Mouse (Mus musculus): ENCODE results near the gene Btbd19. TPM values are rescaled to one million over a fixed set of nuclear protein-coding genes. Genes with fewer than 3 reads are reported as not detected.
A peak's percentile ranks its signal among the peaks of the same experiment; 100 is the strongest.

Gene Btbd19
- total RNA-seq, 4 experiments from 2014 or later = 1.6 to 3.2 (median 1.8) TPM

DNA sequence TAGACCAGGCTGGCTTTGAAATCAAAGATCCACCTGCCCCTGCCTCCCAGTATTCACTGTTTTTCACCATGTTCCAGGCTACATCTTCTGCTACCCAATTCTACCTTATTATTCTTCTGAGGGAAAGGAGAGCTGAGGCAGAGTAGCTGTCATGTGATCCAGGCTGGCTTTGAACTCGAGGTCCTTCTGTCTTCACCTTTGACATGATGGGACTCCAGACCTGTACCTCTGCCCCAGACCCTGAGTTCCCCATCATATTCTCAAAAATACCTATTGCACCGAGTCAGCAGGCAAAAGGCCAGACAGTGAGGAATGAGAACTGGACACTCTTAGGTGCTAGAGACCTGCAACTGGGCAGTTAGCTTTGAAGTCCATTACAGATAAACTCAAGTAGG, 9.1 kb upstream of the Btbd19 start:
- no peak for DNase-seq (ENCODE audit: low spot score in 2 of 2)

DNA sequence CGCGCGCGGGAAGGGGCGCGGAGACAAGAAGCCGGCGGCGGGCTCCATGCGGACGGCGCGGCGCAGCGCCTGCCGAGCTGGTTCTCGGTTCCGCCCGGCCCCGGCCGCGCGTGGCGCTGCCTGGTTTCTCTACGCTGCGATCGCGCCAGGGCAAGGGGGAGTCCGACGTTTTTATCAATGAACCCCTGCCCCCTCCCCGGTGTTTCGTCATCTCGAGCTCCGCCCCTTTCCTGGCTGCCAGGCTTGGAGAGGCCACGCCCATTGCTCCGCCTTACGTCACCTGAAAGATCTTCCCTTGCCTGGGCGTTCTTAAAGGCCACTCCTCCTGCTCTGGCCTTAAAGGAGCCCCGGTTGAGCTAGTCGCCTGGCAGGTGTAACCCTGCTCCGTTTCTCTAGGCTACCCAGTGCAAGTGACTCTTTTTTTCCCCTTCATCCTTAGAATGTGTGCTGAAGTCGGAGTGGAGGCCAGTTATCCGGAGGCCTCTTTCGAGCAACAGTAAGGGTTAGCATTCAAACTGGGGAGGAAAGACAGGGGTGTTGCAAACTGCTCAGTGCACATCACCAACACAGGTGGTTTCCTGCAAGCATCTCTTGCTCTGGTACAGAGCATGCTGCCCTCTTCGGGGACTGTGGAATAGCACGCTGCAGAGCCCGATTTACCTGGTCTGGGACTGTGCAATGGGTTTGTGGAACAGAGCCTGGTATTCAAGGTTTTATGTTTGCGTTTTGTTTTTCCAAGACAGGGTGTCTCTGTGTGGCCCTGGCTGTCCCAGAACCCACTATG, 8.5 kb upstream of the Btbd19 start, which contains the start of gene Plk3:
Gene Plk3, minus strand, starts transcription at position 147 of the 784 bp plus-strand sequence.
- peak; percentile 94 to 95 for DNase-seq (ENCODE audit: low spot score in 2 of 2)

DNA sequence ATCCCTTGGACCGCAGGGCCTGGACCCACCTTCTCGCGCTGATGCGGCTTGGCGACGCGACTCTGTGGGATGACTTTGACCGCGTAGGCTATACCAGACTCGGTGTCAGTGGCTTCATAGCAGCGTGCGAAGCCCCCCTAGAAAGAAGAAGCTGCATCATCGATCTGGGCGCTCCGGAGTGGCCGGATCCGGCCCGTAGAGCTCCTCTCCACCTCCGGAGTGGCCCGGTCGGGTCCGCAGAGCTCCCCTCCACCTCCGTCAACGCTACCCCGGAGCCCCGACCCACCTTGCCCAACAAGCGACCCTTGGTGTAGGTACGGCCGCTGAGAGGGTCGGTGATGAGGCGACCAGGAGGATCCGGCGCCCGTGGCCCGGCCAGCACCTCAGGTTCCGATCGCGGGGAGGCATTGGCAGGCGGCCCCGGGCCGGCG, 7.9 kb upstream of the Btbd19 start:
- DNase-seq (ENCODE audit: low spot score in 2 of 2) = no peak

DNA sequence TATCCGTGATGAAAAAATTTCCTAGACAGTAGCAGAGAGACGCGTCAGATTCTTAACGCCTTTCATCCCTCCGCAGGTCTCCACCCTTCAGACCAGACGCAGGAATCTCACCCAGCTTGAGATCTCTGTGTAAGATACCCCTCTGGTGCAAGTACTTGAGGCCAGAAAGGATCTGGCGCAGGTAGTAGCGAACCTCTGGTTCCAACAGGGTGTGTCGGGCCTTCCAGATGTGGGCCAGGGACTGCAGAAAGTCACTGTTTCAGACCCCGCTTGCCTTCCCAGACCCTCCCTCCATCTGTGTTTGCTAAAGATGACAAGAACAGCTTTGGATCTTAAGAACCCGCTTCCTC, 7.2 kb upstream of the Btbd19 start:
- DNase-seq (ENCODE audit: low spot score in 2 of 2) = no peak

DNA sequence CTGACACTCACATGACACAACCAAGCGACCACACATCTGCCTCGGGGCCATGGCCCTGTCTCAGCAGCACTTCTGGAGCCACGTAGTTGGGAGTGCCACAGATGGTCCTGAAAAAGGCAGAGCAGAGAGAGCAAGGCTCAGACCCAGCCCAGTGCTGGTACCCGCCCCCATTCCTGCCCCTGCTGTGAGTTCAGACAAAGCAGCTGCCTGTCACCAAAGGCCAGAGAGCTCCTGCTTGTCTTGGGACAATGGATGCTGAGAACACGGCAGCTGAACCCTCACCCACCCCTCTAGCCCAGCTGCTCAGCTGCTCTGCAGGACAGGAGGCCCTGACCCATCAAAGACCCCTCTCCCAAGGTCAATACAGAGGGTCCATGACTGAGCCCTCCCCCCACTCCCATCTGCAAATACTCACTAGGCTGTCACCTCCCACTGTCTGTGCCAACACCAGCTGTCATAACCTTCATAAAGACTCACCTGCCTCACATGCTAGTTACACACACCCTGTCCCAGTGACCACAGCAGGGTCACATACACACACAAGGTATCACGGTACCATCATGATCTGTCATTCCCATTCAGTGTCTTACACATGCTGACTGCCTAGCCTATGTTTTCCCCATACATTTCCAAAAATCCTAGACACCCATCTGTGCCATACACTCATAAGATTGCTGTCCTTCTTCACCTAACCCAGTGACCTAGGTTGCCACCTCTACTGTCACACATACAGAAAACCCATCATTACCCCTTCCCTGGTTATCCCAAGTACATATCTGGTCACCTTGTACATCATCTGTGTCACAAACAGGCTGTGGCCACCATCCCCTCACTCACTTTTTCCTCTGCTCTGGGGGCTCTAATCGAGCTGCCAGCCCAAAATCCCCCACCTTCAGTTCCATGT, 6.6 kb upstream of the Btbd19 start:
- no peak for DNase-seq (ENCODE audit: low spot score in 2 of 2)

DNA sequence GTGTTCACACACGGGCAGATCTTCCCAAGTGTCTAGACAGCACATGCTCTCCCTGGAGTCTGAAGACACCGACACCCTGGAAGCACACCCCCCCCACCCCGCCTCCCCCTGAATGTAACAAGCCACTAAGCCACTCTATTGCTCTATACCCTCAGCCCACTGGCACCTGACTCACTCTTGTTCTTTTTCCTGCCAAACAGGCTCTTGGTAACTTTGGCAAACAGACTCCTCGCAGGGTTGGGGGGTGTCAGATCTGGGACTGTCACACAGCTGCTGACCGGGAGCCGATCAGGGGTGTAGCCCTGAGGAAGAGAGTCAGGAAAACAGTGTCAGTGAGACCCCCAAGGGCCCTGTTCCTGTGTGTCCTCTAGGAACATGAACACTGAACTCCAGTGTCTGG, 5.7 kb upstream of the Btbd19 start:
- DNase-seq (ENCODE audit: low spot score in 2 of 2) = no peak

DNA sequence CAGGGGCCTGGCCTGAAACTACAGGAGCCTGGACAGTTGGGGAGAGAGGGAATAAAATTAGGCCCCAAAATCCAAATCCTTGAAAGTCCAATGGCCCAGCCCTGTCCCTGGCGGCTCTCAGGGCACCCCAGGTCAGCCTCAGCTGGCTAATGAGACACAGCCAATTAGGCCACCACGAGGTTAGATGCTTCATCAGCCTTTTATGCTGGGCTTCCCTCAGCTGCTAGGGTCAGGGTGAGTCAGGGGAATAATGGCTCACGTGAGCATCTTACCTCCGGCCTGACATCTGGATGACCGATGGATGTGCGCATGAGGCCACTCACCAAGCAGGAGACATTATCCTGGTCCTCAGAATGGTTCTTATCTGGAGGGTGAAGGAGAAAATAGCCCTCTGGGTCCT, 5.3 kb upstream of the Btbd19 start:
- no peak for DNase-seq (ENCODE audit: low spot score in 2 of 2)

DNA sequence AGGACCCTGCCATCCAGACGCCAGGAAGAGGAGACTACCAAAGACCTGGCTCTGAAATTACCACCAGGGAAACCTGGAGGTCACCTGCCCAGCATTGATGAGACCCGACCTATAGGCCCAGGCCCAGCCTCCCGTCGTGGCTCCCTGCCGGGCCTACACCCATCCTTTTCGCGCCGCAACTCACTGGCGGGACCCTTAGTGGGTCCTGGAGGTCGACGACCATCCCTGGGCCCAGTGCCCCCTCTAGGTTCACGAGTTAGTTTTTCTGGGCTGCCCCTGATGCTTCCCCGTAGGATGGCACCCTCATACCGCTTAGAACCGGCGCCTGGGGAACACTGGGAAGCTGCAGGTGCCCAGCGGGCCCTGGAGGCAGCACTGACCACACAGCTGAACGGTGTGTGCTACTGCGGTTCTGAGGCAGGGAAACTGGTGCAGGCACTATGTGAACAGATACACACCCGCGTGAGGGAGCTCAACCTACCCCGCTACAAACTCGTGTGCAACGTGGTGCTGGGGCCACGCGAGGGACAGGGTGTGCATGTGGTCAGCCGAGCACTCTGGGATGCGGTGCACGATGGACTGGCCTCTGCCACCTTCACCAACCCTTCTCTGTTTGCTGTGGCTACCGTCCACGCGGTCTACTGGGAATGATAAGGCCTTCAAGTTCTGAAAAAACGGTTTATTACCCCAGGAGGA, 2.6 kb upstream of the Btbd19 start:
- no peak for DNase-seq (ENCODE audit: low spot score in 2 of 2)

DNA sequence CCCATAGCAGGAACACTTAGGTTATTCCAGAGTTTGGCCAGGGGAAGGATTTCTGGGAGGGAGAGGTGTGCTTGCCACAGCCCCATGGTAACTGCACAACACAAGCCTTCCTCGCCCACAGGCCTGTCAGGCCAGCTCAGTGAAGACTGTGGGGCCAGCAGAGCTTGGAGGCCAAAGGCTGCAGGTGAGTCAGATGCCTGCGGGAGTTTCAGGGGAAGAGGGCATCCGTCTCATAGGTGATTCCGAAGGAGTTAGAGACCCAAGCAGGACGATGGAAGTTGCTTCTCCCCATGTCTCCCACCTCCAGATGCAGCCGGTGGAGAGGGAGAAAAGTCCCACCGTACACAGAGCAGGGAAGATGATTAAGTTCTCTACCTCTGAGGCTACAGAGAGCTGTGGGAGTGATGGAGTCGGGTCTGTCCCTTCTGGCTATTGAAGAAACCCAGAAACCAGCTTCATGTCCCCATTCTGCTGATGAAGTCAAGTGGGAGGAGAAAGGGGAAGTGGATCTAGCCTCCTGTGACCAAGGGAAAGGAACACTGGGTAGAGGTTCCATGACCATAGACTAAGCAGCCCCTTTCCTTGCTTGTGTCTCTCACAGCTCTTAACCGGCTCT, 1.3 kb upstream of the Btbd19 start, which contains the start of gene Tctex1d4:
Gene Tctex1d4, plus strand, starts transcription at position 120 of the 616 bp plus-strand sequence.
- DNase-seq (ENCODE audit: low spot score in 2 of 2) = no peak

DNA sequence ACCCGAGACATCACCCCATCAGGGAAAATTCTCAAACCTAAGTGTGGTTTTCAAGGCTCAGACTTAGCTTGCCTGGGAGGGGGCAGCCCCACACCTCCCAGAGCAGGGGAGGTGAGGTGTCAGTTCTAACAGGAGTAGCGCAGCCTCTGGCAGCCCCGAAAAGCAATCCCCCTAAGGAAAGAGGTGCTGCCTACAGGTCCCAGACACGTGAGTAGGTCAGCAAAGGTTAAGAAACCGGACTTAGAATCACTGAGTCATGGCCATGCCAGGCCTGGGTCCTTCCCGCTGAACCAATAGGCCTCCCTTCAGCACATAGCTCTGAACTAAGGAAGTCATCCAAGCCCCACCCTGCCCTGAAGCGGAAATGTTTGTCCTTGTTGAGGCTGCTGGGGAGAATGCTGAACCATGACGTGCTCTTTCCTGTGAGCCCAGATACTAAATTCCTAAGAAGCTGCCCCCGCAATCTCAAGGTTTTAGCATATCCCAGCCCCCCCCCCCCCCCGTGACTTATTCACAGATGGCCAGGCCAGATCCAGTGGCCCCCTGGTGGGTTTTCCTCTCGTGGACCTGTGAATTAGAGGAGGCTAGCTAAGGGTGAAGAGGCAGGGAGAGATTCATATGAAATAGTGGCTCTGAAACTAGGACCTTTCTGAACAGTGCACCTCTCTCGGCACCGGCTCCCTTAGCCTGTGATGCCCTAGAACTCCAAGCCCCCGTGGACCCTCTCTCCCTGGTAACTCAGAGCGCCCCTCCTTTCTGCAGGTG, 567 bp upstream of the Btbd19 start:
- DNase-seq (ENCODE audit: low spot score in 2 of 2) = peak; percentile 75 to 79

DNA sequence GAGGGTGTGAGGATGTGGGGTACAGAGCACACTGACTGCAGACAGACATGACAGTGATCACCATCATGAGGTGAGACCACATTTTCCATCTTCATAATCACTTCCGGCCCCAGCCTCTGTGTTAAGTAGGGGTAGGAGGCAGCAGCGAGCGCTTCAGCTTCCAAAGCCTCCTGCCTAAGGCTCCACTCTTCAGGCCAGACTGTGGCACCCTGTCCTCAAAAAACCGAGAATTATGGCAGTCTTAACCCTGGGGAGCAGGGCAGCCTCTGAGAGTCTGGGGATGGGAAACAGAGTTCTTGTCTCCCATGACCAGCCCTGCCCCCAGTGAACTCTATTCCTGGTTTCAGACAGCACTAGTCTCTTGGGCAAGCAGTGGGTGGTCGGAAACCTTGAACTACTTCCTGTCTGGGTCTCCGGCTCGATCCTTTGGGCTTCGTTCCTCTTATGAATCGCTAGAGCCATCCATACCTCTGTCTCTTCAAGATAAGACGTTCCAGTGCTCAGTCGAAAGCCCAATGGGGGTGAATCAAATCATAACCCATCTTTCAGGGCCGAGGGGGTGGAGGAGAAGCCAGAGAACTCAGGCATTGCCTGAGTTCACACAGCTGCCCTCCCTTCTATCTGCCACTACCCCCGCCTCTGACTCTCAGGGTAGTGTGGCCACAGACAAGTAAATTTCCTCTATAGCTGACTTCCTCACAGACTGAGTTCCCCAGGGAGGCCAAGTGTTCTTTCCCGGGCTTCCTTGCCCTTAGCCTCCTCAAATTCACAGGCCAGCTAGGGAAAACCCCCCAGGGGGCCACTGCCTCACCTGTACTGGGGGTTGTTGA, 792 bp downstream of the Btbd19 start:
- DNase-seq (ENCODE audit: low spot score in 2 of 2) = no peak

DNA sequence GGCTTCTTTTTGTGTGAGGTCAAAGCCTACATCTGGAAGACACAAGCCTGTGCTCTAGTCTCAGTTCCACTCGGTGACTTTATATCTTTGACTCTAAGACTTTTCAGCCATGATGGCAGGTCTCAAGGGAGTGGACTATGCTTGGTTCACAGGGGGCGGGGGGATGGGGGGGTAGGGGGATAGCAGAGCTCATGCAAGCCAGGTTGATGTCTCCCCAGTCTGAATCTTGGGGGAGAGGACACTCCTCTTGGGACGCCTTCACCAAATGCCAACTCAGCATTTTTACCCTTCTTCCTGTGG, 1.4 kb downstream of the Btbd19 start:
- DNase-seq (ENCODE audit: low spot score in 2 of 2) = no peak

DNA sequence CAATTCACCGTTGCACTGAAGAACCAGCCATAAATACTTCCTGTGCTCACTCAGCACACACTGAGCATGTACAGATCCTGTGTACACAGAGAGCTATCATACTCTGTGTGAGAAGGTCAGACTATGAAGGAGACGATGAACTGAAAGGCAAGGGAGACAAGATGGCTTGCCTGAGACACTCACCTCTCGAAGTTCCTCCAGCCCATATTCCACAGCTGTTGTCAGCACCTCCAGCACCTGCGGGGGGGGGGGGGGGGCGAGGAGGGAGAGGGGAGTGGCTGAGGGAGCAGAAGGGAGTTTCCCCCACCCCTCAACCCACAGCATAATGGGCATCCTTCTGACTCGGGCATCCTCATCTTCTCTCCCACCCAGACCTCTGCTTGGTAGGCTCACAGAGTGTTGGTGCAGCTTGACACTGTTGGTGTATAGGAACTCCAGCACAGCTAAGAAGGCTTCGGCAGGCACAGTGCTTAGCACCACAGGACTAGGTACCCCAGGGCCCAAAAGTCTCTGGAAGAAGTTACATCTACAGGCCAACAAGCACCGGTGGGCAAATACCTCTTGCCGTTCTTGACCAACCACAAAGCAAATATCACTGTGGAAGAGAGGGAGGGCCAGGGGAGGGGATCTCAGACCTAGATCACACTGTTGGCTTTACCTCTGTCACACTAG, 1.8 kb downstream of the Btbd19 start:
- DNase-seq (ENCODE audit: low spot score in 2 of 2) = no peak

DNA sequence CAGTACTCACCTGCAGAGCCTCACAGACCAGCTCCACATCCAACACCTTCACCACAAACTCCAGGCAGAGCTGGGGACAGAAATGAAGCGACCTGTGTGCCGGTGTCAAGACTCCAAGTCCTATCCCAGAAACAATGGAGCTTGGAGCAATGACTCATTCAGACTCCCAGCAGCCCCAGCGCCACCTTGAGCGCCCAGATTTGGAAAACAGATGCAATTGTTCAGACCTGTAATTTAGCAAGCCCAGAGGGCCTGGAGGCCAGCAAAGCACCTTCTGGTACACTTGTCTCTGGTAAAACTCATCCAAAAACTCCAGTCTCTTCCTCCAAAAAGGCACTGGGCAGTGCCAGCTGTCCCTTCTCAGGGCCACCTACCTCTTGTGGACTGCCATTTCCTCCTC, 3.3 kb downstream of the Btbd19 start:
- no peak for DNase-seq (ENCODE audit: low spot score in 2 of 2)

DNA sequence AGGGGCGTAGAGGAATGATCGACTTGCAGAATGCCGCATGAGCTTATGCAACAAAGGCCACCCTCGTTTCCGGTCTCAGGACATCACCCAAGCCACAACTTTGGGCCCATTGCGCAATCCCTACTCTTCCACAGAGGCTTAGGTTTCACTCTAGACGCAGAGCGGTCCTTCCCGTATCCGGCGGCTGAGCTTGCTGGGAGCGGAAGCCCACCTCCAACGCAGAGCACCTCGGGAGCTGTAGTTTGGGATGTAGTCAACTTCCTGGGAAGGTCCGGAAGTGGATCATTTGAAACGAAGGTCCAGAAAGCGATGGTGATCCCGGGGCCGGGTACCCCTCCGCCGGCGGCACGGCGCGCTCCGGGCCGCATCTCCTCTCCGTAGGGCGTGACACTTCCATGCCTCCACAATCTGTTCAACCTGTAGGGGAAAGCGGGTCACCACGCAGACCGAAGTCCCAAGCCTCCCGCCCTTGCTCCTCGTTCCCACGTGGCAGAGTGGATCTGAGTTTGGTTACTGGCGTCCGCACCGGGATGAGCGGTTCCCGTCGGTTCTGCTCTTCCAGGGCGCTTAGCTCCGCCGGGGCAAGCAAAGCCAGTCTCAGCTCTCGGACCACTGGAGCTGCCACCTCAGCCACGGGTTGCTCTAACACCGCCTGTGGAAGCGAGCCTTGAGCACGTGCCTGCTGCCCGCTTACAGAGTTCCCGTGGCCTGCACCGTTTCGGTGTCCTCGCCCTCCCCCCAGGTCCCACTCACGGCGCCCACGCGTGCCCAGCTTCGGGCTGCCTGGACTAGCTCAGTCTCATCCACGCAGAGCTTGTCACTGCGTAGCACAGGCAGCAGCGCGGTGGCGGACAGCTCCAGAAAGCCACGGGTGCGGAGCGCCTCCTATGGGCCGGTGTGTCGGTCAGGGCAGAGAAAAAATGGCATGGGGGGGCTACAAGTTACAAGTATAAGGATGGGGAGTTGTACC, 4.8 kb downstream of the Btbd19 start:
- peak; percentile 93 to 96 for DNase-seq (ENCODE audit: low spot score in 2 of 2)

DNA sequence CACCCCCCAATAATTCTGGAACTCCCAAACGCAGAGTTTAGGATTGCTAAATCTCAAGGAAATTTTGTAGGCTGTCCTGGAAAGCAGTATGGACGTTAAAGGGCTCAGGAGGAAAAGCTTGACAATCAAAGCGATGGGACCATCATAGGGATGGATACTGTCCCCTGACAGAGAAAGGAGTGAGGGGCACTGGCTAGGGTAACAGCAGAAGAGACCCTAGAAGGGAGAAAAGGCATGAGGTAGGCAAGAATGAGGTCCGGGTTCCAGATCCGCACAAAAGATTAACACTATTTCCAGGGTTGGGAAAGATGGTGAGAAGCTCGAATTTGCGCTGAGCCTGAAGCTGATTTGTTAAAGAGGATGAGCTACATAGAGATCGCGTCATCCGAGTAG, 5.5 kb downstream of the Btbd19 start:
- DNase-seq (ENCODE audit: low spot score in 2 of 2) = no peak

DNA sequence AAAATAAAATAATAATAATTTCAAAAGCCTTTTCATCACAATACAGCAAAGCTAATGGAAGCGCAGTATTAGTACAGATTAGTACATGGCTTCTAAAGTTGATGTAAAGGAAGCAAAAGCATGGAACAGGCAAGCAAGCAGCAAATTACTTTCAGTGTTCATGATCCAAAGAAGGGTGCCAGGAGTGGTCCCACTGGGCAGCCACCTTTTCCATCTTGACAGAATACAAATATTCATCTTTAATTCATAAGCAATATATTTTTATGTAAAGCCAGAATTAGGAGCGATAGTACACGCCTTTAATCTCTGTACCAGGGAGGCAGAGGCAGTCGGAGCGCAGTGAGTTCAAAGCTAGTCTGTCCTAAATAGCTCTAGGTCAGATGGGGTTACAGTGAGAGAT, 5.9 kb downstream of the Btbd19 start:
- no peak for DNase-seq (ENCODE audit: low spot score in 2 of 2)

DNA sequence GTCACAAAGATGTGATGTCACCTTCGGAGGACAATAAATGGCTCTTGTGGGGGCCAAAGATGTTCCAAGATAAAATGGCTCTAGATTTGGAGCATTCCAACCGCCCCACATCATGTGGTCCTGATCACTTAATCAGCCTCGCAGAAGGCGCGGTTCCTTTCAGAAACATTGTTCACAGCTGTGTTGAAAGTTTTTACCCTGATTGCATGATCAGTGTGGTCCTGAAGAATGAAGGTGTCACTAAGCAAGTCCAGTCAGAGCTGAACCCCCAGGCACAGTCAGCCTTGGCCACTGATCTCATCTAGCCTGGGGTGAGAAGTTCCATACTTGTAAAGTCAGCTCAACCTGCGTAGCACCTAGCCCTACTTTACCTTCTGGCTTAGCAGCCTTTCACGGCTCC, 7.6 kb downstream of the Btbd19 start:
- no peak for DNase-seq (ENCODE audit: low spot score in 2 of 2)
